Mouse (Mus musculus): ENCODE results near the gene 1700019D03Rik. TPM values are rescaled to one million over a fixed set of nuclear protein-coding genes. Genes with fewer than 3 reads are reported as not detected.

The 1700019D03Rik gene
- polyA plus RNA-seq, 1 experiment = 4.7 TPM

GRCm38 (mm10) chr1:53014716-53015115 lies 5.3 kb downstream of the 1700019D03Rik start:
- Histone ChIP-seq H3K4me1 (replicated peaks; ENCODE audit: control insufficient read depth, insufficient read depth, low read length) (no peaks in the 10 kb centered on the region), H3K4me3 (ENCODE audit: control insufficient read depth, insufficient read depth, low read length) (no peak overlapping the region), H3K27ac (ENCODE audit: control insufficient read depth, insufficient read depth, low read length) (no peak overlapping the region), H3K36me3 (ENCODE audit: control insufficient read depth, insufficient read depth, low read length) (no peaks in the 10 kb centered on the region), H3K27me3 (ENCODE audit: control insufficient read depth, insufficient read depth, low read length) (no peaks in the 10 kb centered on the region)
- TF ChIP-seq POLR2A (IDR thresholded peaks at IDR 0.05; ENCODE audit: control insufficient read depth, extremely low read depth, insufficient read depth, low read length, poor library complexity) = no peak
- TF ChIP-seq CTCF (IDR thresholded peaks at IDR 0.05; ENCODE audit: borderline replicate concordance, control insufficient read depth, extremely low read depth, insufficient read depth, low read length, poor library complexity) = no peak
- no peak for DNase-seq
- 92% methylated on average over 6 of the region's 6 CpGs for WGBS

- TF ChIP-seq CTCF (IDR thresholded peaks at IDR 0.05; ENCODE audit: borderline replicate concordance, control insufficient read depth, extremely low read depth, insufficient read depth, low read length, poor library complexity) = no peak
- no peak for TF ChIP-seq POLR2A (IDR thresholded peaks at IDR 0.05; ENCODE audit: control insufficient read depth, extremely low read depth, insufficient read depth, low read length, poor library complexity)
- Histone ChIP-seq H3K27me3 (ENCODE audit: control insufficient read depth, insufficient read depth, low read length) (no peaks in the 10 kb centered on the region), H3K36me3 (ENCODE audit: control insufficient read depth, insufficient read depth, low read length) (no peaks in the 10 kb centered on the region), H3K4me1 (replicated peaks; ENCODE audit: control insufficient read depth, insufficient read depth, low read length) (no peaks in the 10 kb centered on the region), H3K27ac (ENCODE audit: control insufficient read depth, insufficient read depth, low read length) (no peak overlapping the region), H3K4me3 (ENCODE audit: control insufficient read depth, insufficient read depth, low read length) (no peak overlapping the region)
- 76% methylated on average over 5 of the region's 5 CpGs for WGBS
- DNase-seq = no peak
Observed at GRCm38 (mm10) chr1:52986692-52987091, 33.3 kb downstream of the 1700019D03Rik start.

- no peaks in the 10 kb centered on the region for H3K27me3 ChIP-seq (ENCODE audit: control insufficient read depth, insufficient read depth, low read length)
- no peak overlapping the region for H3K27ac ChIP-seq (ENCODE audit: control insufficient read depth, insufficient read depth, low read length)
- no peaks in the 10 kb centered on the region for H3K36me3 ChIP-seq (ENCODE audit: control insufficient read depth, insufficient read depth, low read length)
- no peak overlapping the region for H3K4me3 ChIP-seq (ENCODE audit: control insufficient read depth, insufficient read depth, low read length)
- no peak for DNase-seq
- TF ChIP-seq CTCF (IDR thresholded peaks at IDR 0.05; ENCODE audit: borderline replicate concordance, control insufficient read depth, extremely low read depth, insufficient read depth, low read length, poor library complexity) (no peak), POLR2A (IDR thresholded peaks at IDR 0.05; ENCODE audit: control insufficient read depth, extremely low read depth, insufficient read depth, low read length, poor library complexity) (no peak)
- WGBS = 81% methylated on average over 5 of the region's 5 CpGs
- no peaks in the 10 kb centered on the region for H3K4me1 ChIP-seq (replicated peaks; ENCODE audit: control insufficient read depth, insufficient read depth, low read length)
Observed at GRCm38 (mm10) chr1:52973198-52973597, 46.8 kb downstream of the 1700019D03Rik start.

GRCm38 (mm10) chr1:52971881-52972503 lies 48.0 kb downstream of the 1700019D03Rik start:
- WGBS = 92% methylated on average over 2 of the region's 2 CpGs
- no peak for DNase-seq
- Histone ChIP-seq H3K27ac (ENCODE audit: control insufficient read depth, insufficient read depth, low read length) (no peak overlapping the region), H3K36me3 (ENCODE audit: control insufficient read depth, insufficient read depth, low read length) (no peaks in the 10 kb centered on the region), H3K27me3 (ENCODE audit: control insufficient read depth, insufficient read depth, low read length) (no peaks in the 10 kb centered on the region), H3K4me1 (replicated peaks; ENCODE audit: control insufficient read depth, insufficient read depth, low read length) (no peaks in the 10 kb centered on the region), H3K4me3 (ENCODE audit: control insufficient read depth, insufficient read depth, low read length) (no peak overlapping the region)
- TF ChIP-seq CTCF (IDR thresholded peaks at IDR 0.05; ENCODE audit: borderline replicate concordance, control insufficient read depth, extremely low read depth, insufficient read depth, low read length, poor library complexity) (no peak), POLR2A (IDR thresholded peaks at IDR 0.05; ENCODE audit: control insufficient read depth, extremely low read depth, insufficient read depth, low read length, poor library complexity) (no peak)

- 90% methylated on average over 8 of the region's 8 CpGs for WGBS
- DNase-seq = no peak
- no peak overlapping the region for H3K4me3 ChIP-seq (ENCODE audit: control insufficient read depth, insufficient read depth, low read length)
- H3K4me1 ChIP-seq (replicated peaks; ENCODE audit: control insufficient read depth, insufficient read depth, low read length) = no peaks in the 10 kb centered on the region
- H3K27me3 ChIP-seq (ENCODE audit: control insufficient read depth, insufficient read depth, low read length) = no peaks in the 10 kb centered on the region
- TF ChIP-seq CTCF (IDR thresholded peaks at IDR 0.05; ENCODE audit: borderline replicate concordance, control insufficient read depth, extremely low read depth, insufficient read depth, low read length, poor library complexity) (peak; percentile 45; the same call in 1 of the 2 replicates), POLR2A (IDR thresholded peaks at IDR 0.05; ENCODE audit: control insufficient read depth, extremely low read depth, insufficient read depth, low read length, poor library complexity) (no peak)
- no peak overlapping the region for H3K27ac ChIP-seq (ENCODE audit: control insufficient read depth, insufficient read depth, low read length)
- no peaks in the 10 kb centered on the region for H3K36me3 ChIP-seq (ENCODE audit: control insufficient read depth, insufficient read depth, low read length)
Observed at GRCm38 (mm10) chr1:52964581-52964980, 55.4 kb downstream of the 1700019D03Rik start.

- no peak overlapping the region for H3K4me3 ChIP-seq (ENCODE audit: control insufficient read depth, insufficient read depth, low read length)
- TF ChIP-seq CTCF (IDR thresholded peaks at IDR 0.05; ENCODE audit: borderline replicate concordance, control insufficient read depth, extremely low read depth, insufficient read depth, low read length, poor library complexity) (no peak), POLR2A (IDR thresholded peaks at IDR 0.05; ENCODE audit: control insufficient read depth, extremely low read depth, insufficient read depth, low read length, poor library complexity) (no peak)
- 65% methylated on average over 2 of the region's 2 CpGs for WGBS
Observed at GRCm38 (mm10) chr1:52963097-52963496, 56.9 kb downstream of the 1700019D03Rik start.

GRCm38 (mm10) chr1:52960191-52960590 lies 59.8 kb downstream of the 1700019D03Rik start:
- Histone ChIP-seq H3K36me3 (ENCODE audit: control insufficient read depth, insufficient read depth, low read length) (no peaks in the 10 kb centered on the region), H3K4me1 (replicated peaks; ENCODE audit: control insufficient read depth, insufficient read depth, low read length) (no peaks in the 10 kb centered on the region), H3K27me3 (ENCODE audit: control insufficient read depth, insufficient read depth, low read length) (no peaks in the 10 kb centered on the region), H3K4me3 (ENCODE audit: control insufficient read depth, insufficient read depth, low read length) (no peak overlapping the region), H3K27ac (ENCODE audit: control insufficient read depth, insufficient read depth, low read length) (no peak overlapping the region)
- WGBS = 17% methylated on average over 6 of the region's 6 CpGs
- DNase-seq = no peak
- TF ChIP-seq CTCF (IDR thresholded peaks at IDR 0.05; ENCODE audit: borderline replicate concordance, control insufficient read depth, extremely low read depth, insufficient read depth, low read length, poor library complexity) (no peak), POLR2A (IDR thresholded peaks at IDR 0.05; ENCODE audit: control insufficient read depth, extremely low read depth, insufficient read depth, low read length, poor library complexity) (no peak)

More at GRCm38 (mm10) chr1:52963097-52963496, 56.9 kb downstream of the 1700019D03Rik start:
- H3K36me3 ChIP-seq (ENCODE audit: control insufficient read depth, insufficient read depth, low read length) = no peaks in the 10 kb centered on the region
- H3K27ac ChIP-seq (ENCODE audit: control insufficient read depth, insufficient read depth, low read length) = no peak overlapping the region
- H3K27me3 ChIP-seq (ENCODE audit: control insufficient read depth, insufficient read depth, low read length) = no peaks in the 10 kb centered on the region
- no peaks in the 10 kb centered on the region for H3K4me1 ChIP-seq (replicated peaks; ENCODE audit: control insufficient read depth, insufficient read depth, low read length)
- DNase-seq = no peak

Data from thymus, adult 2 months (tissue).